ENCODE assay signal across 21 mouse cellular contexts in genomic region chr4:91297706-91298105, GRCm38 (mm10).
DNase-seq lines count a peak whose midpoint lies in the region; TF ChIP-seq lines count a peak whose summit lies in the region.
"Had no signal": no experiment of that assay in that cellular context is flagged by ENCODE, and none has a peak within 500 bp of the region (broad histone marks: within the 10 kb centered on the region; RNA-seq: fewer than 3 reads in every experiment).

No protein-coding gene starts in this region.

- DNase-seq in heart, postnatal 4 days: peak; percentile 9
- no peak for DNase-seq in heart, adult 8-10 months (ENCODE audit: low spot score)
- DNase-seq in layer of hippocampus, adult 2 months (ENCODE audit: low spot score in 2 of 2): no peak
- DNase-seq in layer of hippocampus, adult 9-11 months: no peak
- DNase-seq in NIH3T3 (ENCODE audit: low read depth): peak; percentile 46
- peak; percentile 45 for DNase-seq in forelimb bud, embryonic 11.5 days (ENCODE audit: low read depth, low spot score)
- DNase-seq in thymus, postnatal 10 days (ENCODE audit: low spot score in 2 of 2): no peak
- DNase-seq: adrenal gland, adult 8-10 months; cerebellum, postnatal 25 days; embryo, embryonic 11 days; gastrocnemius, postnatal 14 days; heart, adult 2 months; kidney, adult 11 months; kidney, postnatal 36 days; lung, postnatal 10 days; right cerebral cortex, adult 18-20 months; thymus, postnatal 25 days had no signal

- 0 out of 2 replicates have a peak overlapping the region, but pooled peaks have one; percentile 14 for H3K27ac ChIP-seq in layer of hippocampus, adult 2 months
- H3K27ac ChIP-seq: heart, adult 2 months; hindbrain, embryonic 15.5 days; limb, embryonic 15.5 days; liver, embryonic 15.5 days had no signal

- no peak for TF ChIP-seq CTCF in layer of hippocampus, adult 2 months (conservative IDR thresholded peaks at IDR 0.05)

- H3K4me3 ChIP-seq in layer of hippocampus, adult 2 months: no peak overlapping the region
- H3K4me3 ChIP-seq: heart, adult 2 months; hindbrain, embryonic 15.5 days; limb, embryonic 15.5 days; liver, embryonic 15.5 days; megakaryocyte, embryonic 14.5 days had no signal

Comparison
In these comparisons a context has a peak if more than half of its experiments do, and no peak if none do; other contexts are left out.
1. DNase-seq: peak in heart, postnatal 4 days (single experiment), NIH3T3 (single experiment) and forelimb bud, embryonic 11.5 days (single experiment); none in heart, adult 8-10 months (single experiment), layer of hippocampus, adult 2 months (0 of 2), layer of hippocampus, adult 9-11 months (single experiment) and thymus, postnatal 10 days (0 of 2).